Mouse (Mus musculus) cerebellum, adult 11-12 months (tissue): Measurements from ENCODE around the gene Kcng3.
A peak's percentile ranks its signal among the peaks of the same experiment; 100 is the strongest.

Experiments
- DNase-seq: peaks from one replicate; pipeline ENCODE4 v3.0.0; 2022

Kcng3 gene

DNA sequence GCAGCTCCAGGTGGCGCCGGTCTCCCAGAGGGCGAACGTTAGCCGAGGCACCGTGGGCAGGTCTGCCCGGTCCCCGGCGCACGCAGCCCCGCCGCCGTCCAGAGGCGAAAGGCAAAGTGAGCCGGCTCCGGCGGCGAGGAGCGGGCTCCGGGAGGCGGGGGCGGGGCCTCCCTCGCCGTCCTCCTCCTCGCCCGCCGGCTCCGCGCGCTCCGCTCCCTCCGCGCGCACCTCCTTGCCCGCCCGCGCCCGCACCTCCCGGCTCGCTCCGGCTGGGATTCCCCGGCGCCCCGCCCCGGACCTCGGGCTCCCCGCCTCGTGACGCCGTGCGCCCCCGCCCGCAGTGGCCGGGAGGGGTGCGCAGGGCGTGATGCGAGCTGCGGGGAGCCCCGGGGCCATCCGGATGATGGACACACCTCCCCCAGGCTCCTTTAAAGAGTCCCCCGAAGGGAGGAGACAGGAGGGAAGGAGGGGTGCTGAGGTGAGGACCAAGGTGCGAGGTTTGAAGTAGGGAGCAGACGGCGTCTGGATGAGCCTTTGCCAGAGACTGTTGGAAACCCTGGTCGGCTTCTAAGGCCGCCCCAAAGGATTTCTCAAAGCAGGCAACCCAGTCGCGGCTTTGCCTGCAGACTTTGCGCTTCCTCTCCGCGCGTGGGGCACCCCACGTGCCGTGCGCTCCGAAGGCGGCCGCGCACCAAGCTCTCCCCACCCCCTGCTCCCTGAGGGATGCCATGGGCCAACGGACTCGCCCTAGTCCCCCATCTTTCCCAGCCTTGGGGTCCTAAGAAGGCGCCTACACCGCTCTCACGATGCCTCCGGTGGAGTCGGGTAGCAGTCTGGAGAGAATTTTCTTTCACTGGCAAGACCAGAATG is at the start of gene Kcng3:
Kcng3 (minus strand) TSS at position 113 of the 870 bp plus-strand sequence.
- DNase-seq: no peak

DNA sequence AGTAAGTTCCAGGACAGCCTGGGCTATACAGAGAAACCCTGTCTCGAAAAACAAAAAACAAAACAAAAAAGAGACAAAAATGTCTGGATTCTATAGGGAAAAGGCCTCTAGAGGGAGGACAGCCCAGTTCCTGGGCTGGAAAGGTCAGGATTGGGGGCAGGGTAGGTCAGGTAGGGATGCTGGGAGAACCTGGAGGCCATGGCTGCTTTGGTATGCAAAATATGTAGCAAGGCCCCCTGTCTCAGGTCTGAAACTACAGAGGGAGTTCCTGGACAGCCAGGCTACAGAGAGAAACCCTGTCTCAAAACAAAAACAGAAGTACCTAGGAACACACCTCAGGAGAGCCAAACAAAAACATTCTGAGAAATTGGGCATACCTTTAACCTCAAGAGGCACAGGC is 45.7 kb upstream of the Kcng3 start:
- DNase-seq: no peak

DNA sequence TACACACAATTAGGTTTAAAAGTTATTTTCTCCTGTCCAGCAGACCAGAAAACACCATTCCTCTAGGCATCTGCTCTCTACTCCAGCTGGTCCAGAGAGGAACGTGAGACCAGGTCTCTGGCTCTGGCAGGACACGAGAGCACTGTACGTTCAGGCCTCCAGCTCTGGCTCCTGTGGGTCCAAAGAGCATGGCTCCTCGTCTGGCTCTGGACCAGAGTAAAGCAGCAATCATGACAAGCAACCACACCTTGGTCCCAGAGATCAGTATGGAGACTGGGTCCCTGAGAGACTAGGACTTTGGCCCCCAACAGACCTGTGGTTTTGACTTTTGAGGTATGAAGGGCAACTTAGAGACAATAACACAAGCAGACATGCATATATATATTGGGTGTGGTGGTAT is 41.0 kb upstream of the Kcng3 start:
- no peak for DNase-seq

DNA sequence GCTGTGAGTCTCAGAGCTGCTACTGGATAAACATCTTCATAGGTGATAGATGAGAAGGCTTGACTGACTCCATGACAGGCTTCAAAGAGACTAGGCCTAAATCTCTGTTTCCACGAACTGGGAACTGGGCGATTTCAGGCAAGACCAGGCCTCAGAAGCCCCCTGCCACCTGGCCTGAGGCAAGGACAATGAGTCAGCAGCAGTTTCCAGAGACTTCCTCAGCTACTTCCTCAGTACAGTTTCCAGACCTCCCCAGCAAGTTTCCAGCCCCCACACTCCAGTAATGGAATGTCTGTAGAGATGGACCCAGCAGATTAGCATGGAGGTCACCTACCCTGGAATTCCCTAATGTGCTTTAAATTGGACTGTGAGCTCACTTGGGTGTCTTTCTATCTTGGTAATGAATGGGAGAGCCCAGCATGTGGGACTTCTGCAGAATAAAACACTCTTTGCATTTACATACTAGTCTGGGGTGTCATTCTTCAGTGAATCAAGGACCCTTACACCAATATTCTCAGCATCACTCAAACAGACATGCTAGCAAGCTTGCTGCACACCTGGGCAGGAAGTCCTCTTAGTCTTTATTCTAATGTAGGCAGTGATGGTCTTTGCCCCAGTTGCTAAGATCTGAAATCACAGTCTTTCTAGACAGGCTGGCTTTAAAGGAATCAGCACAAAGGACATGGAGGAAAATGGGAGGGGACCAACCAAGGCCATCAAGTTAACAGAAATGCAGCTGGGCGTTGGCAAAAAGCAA is 36.4 kb upstream of the Kcng3 start:
- no peak for DNase-seq

DNA sequence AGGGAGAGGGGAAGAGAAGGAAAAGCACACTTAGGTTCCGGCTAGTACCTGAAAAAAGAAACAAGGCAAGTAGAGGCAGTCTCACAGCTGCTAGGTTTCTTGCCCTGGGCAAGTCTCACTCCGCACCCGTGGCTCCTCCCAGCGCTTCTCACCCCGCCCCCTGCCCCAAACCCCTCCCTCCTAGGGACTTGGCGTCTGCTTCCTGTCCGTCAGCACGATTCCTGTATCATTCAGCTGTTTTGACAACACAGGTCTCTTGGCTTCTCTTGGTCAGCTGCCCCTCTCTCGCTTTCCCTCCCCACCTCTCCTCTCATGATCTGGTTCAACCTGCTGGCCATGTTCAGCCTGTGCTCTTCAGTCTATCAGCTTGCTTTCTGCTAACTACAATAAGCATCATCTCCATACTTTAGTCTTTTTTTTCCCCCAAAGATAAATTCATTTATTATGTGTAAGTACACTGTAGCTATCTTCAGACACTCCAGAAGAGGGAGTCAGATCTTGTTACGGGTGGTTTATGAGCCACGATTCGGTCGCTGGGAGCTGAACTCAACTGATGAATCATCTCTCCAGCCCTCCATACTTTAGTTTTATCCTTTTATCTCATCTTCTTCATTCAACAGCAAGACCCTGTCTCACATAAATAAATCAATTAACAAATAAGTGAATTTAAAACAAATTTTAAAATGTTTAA is 35.0 kb upstream of the Kcng3 start:
- no peak for DNase-seq

DNA sequence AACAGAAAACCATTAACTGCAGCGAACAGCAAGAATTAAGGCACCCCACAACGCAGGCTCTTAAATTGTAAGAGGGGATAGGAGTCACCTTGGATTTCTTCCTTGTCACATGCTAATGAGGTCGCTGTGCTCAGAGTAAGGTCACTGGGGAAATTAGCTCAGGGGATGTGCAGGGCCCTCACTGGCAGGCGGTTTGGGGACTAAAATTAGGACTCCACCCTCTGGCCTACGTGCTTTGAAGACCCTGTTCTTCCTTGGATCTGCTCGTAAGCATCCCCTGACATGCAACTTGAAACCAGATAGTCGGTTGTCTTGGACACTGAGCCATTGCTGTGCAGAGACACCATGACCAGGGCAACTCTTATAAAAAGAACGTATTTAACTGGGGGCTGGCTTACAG is 33.1 kb upstream of the Kcng3 start:
- DNase-seq: no peak

DNA sequence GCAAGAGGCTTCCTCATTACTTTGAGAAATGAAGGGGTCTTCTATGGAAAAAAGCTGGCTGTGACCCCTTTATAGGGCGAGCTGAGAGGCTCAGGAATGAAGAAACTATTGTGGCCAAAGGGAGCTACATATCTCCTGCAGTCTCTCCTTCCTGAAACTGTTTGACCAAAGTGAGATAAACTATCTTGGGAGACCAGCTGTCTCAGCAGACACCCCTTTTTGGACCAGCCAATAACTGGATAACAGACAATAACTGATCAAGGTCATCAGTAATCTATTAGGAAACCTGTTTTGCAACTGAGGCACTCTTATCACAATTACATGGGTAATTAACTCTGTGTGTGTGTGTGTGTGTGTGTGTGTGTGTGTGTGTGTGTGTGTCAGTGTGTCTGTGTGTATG is 27.2 kb upstream of the Kcng3 start:
- DNase-seq: no peak

DNA sequence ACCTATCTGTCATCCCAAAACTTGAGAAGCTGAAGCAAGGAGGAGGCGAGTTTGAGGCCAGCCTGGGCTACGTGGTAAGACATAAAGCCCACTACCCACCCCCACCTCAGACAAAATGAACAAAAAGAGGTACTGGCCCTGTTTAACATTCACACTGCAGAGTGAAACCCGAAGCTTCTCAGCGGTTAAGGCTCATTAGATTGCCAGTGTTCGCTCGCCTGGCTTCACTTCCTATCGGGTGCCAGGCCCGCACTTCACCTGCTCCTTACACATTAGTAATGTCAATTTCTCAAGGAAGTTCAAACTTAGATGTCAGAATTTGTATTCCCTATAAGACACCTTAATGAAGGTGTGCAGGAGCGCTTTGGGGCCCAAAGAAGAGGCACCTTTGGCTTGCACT is 25.7 kb upstream of the Kcng3 start:
- no peak for DNase-seq

DNA sequence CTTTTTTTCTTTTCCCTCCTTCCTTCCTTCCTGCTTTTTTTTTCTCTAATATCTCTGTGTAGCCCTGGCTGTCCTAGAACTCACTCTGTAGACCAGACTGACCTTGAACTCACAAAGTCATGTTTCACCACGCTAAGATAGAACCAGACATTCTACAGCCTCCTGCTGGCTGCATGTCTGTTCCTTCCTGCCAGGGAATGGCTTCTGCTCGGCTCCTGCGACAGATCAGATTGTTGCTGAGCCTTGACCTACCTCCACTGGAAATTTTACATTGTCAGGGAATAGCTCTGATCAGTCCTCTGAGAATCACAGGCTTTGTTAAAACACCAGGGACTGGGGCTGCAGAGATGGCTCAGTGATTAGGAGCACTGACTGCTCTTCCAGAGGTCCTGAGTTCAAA is 24.0 kb upstream of the Kcng3 start:
- no peak for DNase-seq

DNA sequence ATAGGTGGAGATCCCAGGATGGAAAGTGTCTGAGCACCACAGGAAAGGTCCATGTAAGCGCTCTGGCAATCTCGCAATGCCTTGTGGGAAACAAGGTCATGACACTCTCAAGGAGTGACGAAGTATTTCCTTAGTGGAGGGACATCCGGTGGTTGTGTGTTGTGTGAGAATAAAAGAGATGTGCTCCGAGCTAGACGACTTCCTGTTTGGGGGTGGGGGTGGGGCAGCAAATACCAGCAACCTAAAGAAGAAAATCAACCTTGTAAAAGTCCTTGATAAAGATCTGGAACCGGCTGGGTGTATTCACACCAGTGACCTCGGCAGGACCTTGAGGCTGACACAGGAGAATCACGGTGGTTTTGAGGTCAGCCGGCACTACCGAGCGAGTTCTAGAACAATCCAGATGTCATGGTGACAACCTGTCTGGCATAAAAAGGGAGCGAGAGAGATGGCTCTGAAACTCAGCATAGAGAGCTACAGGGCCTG is 23.0 kb upstream of the Kcng3 start:
- no peak for DNase-seq

DNA sequence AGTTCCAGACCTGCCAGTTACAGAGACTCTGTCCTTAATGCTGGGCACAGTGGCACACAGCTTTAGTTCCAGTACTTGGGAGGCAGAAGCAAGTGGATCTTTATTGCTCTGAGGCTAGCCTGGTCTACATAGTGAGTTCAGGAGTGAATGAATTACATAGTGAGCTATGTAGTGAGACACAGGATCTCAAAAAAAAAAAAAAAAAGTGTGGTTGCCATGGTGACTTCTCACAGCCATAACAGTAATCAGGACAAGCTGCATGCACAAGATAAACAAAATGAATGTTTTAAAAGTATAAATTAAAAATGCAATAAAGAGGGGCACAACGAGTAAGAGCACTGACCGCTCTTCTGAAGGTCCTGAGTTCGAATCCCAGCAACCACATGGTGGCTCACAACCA is 21.9 kb upstream of the Kcng3 start:
- DNase-seq: no peak

DNA sequence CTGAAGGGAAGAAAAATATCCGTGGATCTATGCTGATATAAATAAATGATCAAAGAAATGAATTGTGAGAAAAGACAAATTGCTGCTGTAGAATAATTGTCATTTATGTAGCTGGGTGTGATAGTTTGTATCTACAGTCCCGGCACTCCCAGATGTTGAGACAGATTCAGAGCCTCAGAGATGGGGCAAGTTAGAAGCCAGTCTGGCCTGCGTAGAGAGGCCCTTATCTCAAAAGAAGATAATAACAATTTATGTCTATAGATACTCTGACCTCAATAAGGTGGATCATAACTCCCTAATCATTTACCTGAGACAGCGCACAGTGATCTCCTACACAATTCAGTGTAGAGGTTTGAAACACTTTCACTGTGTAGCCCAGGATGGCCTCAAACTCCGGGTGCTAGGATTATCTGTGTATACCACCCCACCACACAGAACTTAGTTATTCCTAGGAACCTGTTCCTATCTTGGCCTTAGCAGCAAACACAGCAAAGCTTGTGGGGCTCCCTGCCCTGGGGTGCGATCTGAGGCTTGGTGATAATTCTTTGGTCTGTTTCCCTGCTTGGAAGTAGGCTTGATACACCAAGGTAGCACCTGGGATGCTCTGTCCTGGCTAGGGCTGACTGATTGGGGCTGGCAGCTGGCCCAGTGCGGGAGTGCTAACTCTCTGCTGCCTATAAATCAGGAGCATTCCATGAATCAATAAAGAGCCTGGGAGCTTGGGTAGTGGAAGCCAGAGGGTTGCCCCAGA is 19.4 kb upstream of the Kcng3 start:
- no peak for DNase-seq

DNA sequence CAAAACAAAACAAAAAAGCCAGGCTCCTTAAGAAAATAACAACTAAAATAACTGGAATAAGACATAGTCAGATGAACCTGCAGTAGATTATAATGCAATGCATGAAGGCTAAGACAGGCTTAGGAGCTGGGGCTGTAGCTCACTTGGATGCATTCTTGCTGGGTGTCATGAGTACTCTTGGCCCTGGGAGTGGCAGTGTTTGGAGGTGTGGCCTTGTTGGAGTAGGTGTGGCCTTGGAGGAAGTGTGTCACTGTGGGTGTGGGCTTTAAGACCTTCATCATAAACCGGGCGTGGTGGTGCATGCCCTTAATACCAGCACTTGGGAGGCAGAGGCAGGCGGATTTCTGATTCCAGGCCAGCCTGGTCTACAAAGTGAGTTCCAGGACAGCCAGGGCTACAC is 18.3 kb upstream of the Kcng3 start:
- no peak for DNase-seq

DNA sequence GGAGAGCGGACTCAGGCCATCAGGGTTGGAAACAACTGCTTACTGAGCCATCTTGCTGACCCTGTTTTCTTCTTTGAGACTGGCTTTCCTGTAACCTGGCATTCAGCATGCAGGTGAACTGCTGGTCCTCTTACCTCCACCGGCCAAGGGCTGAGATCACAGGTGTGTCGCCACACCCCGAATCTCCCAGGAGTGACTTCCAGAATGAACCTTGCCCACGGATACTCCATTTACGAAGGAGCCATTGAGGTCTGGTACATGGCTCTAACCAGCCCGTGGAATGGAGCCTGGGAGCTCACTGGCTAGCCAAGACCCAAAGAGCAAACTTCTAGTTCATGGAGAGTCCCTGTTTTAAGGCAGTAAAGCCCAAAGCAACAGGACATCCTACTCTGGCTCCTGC is 15.7 kb upstream of the Kcng3 start:
- DNase-seq: no peak

DNA sequence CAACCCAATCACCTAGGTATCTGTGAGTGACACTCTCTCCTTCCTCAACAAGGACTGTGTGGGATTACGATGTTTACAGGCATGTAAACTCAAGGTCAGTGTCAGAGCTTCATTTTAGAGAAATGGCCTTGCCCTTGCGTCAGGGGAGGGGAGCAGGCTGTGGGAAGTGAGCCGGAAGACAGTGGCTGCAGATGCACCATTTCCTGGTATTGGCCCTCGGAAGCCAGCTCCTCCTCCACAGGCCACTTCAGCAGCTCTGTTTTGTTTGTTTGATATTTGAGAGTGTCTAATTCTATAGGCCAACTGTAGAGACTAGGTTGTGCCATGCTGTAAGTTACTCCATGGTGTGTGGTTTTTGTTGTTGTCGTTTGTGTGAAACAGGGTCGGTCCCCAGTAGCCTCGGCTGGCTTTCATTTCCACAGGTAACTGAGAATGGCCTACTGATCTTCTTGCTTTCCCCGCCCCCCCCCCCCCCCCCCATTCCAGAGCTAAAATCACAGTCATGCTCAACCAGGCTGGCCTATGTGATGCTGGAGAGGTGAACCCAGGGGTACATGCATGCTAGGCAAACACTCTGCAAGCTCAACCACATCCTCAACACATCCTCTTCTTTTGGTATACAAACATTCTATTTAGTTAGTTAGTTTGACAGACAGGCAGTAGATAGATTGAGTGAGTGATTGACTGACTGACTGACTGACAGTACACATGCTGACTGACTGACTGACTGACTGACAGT is 14.9 kb upstream of the Kcng3 start:
- no peak for DNase-seq

DNA sequence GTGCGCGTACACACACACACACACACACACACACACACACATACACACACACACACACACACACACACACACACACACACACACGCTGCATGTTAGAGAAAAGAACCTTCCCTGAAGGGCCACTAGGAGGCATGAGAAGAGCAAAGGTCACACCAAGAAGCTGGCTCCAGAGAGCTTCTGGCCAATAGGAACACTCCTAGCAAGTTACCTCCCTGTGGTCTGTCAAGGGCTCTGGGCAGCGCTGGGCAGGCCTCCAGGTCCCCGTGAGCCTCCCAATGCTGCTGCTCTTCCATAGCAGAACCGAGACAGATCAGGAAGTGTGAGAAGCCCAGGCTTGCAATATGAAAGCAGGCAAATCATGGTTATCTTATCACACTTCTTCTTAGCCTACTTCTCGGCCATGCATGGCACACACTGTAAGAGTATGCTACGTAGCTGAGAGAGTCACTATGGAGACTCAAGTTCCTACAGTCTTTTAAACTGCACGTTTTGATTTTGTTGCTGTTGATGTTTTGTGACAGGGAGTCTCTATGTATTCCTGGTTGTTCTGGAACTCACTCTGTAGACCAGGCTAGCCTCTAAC is 13.6 kb upstream of the Kcng3 start:
- no peak for DNase-seq

DNA sequence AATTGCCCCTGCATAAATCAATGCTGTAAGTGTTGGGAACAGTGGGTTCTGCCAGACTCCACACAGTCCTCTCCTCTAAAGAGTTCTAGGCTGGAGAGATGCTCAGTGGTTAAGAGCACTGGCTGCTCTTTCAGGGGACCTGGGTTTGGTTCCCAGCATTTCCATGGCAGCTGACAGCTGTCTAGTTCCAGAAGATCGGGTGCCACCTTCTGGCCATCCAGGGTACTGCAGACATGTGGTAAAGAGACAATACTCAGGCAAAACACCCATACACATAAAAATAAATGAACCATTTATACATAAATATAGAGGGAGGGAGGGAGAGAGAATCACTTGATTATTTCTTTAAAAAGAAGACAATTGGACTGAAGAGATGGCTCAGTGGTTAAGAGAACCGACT is 5.7 kb upstream of the Kcng3 start:
- no peak for DNase-seq

DNA sequence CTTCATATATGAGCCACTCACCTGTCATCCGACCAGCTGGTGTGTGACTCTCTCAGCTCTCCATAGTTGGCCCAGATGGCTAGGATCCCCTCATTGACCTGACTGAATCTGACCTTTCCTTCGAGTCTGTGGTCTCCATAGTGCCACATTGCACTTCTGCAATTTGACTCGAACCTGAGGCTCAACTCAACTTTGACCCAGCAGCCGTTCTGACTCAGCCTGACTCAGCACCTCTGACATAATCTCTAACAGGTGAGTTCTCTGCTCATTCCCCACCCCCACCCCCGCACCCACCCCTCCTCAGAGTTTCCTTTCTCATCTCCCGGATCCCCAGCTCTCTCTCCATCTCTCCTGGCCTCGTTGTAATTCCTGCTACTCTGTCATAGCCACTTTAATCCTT is 4.7 kb upstream of the Kcng3 start:
- no peak for DNase-seq

DNA sequence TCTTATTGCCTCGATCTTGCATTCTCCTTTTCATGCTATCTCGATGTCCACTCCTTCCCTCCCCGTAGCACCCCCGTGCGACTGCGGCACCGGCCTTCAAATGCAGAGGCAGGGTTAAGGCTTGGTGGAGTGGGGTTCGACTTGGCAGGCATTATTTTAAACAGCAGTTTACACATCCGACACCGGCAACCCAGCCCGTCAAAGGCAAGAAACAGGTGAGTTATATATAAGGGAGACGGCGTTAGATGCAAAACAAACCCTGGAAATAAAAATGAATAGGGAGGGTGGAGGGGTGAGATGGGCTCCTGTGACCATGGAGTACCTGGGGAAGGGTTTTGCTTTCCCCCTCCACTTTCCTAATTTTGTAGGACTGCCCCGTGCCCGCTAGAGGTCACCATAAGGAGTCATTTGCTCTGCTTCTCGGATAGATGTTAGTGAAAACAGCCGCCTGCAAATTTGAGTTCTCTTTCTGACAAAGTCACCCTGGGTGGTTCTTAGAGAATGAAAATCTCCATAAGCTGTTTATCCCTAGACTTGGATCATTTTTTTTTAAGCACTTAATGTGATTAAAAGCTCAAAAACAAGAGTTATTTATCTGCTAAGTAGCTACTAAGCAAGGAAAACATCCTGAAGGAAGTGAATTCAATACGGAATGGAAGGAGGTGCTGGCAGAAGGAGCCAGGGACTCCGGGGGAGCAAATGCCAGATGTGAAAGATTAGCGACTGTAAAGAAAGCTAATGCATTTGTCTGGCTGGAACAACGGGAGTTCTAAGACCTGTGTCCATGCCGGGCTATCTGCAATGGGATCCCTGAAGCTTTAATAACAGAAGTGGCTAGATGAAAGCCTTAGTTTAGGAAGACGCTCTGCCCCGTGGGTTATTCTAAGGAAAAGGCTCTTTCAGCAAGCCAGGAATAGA is 1.2 kb upstream of the Kcng3 start:
- DNase-seq: peak; percentile 18
